Mouse (Mus musculus) mouse trophoblast stem cell (cell line): ENCODE measurements around the gene Pbx1.

Experiments
- in situ Hi-C, 2 experiments: fragments of 300-500 bp; cut with MseI, MboI; formaldehyde crosslinking; loops; 2 replicates in 1 of 2; 3 replicates in 1 of 2; pipeline ENCODE4 v1.15.1; 2025

The Pbx1 gene

GRCm38 (mm10) chr1:168175586-168175985 is 256.5 kb downstream of the Pbx1 start:
- in situ Hi-C loops: no loop called here

- in situ Hi-C loops: no loop called here
Measured at GRCm38 (mm10) chr1:168169791-168170190, 262.3 kb downstream of the Pbx1 start.

- in situ Hi-C loops: no loop called here
Measured at GRCm38 (mm10) chr1:168169052-168169779, 262.9 kb downstream of the Pbx1 start.

GRCm38 (mm10) chr1:168167781-168168180 is 264.3 kb downstream of the Pbx1 start:
- in situ Hi-C loops: no loop called here

- in situ Hi-C loops: no loop called here
Measured at GRCm38 (mm10) chr1:168166841-168167240, 265.2 kb downstream of the Pbx1 start.

- in situ Hi-C loops: no loop called here
Measured at GRCm38 (mm10) chr1:168164945-168165344, 267.1 kb downstream of the Pbx1 start.

- in situ Hi-C loops: no loop called here
Measured at GRCm38 (mm10) chr1:168163521-168164233, 268.4 kb downstream of the Pbx1 start.

GRCm38 (mm10) chr1:168139138-168139682 is 292.9 kb downstream of the Pbx1 start:
- in situ Hi-C loops: no loop called here

- in situ Hi-C loops: no loop called here
Measured at GRCm38 (mm10) chr1:168138669-168139068, 293.4 kb downstream of the Pbx1 start.

- in situ Hi-C loops: no loop called here
Measured at GRCm38 (mm10) chr1:168137890-168138289, 294.2 kb downstream of the Pbx1 start.

- in situ Hi-C loops: no loop called here
Measured at GRCm38 (mm10) chr1:168135545-168135944, 296.5 kb downstream of the Pbx1 start.

- in situ Hi-C loops: no loop called here
Measured at GRCm38 (mm10) chr1:168133696-168134095, 298.4 kb downstream of the Pbx1 start.

GRCm38 (mm10) chr1:168128004-168128403 is 304.1 kb downstream of the Pbx1 start:
- in situ Hi-C loops: no loop called here

- in situ Hi-C loops: no loop called here
Measured at GRCm38 (mm10) chr1:168124643-168125490, 307.2 kb downstream of the Pbx1 start.

GRCm38 (mm10) chr1:168118077-168118476 is 314.0 kb downstream of the Pbx1 start:
- in situ Hi-C loops: no loop called here

- in situ Hi-C loops: no loop called here
Measured at GRCm38 (mm10) chr1:168117367-168117766, 314.7 kb downstream of the Pbx1 start.

GRCm38 (mm10) chr1:168109797-168110196 is 322.3 kb downstream of the Pbx1 start:
- in situ Hi-C loops: no loop called here

- in situ Hi-C loops: no loop called here
Measured at GRCm38 (mm10) chr1:168103821-168104220, 328.2 kb downstream of the Pbx1 start.

- in situ Hi-C loops: no loop called here
Measured at GRCm38 (mm10) chr1:168101514-168101913, 330.6 kb downstream of the Pbx1 start.

GRCm38 (mm10) chr1:168098806-168099205 is 333.3 kb downstream of the Pbx1 start:
- in situ Hi-C loops: no loop called here

- in situ Hi-C loops: no loop called here
Measured at GRCm38 (mm10) chr1:168094671-168095070, 337.4 kb downstream of the Pbx1 start.

GRCm38 (mm10) chr1:168093044-168093443 is 339.0 kb downstream of the Pbx1 start:
- in situ Hi-C loops: no loop called here
